Mouse (Mus musculus) frontal cortex, adult (tissue): ENCODE measurements around the gene Mr1.

Experiments
- ATAC-seq: cut with Nextera tagmentation; 2 replicates; pipeline ENCODE4 v1.9.2; 2017; ENCODE audit warnings: mild to moderate bottlenecking, moderate library complexity, mixed read lengths; ENCODE audit not compliant: low TSS enrichment

Gene Mr1

GRCm38 (mm10) chr1:155093971-155094707 lies 52.5 kb downstream of the Mr1 start:
- no peak for ATAC-seq

- no peak for ATAC-seq
Observed at GRCm38 (mm10) chr1:155093145-155093791, 53.3 kb downstream of the Mr1 start.

GRCm38 (mm10) chr1:155091842-155092800 lies 54.5 kb downstream of the Mr1 start:
- no peak for ATAC-seq

- ATAC-seq, result peak; percentile 49
Observed at GRCm38 (mm10) chr1:155091374-155091841, 55.2 kb downstream of the Mr1 start.

DNA sequence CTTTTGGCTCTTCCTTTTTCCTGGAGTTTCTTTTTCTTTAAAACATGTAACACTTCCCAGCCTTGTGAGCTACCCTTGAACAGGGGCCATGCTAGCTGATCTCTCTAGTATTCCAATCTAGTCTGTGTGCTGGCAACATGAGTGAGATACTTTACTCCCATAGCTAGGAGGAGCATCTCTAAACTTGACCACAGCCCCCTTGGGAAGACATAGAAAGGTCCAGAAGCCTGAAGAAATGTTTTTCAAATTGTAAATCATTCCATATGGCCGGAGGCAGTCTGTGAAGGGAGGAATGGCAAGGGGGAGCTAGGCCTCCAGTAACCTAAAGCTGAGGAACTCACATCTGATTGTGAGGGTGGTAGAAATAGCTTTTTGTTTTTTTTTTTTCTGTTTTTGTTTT lies 55.9 kb downstream of the Mr1 start:
- no peak for ATAC-seq

- no peak for ATAC-seq
Observed at GRCm38 (mm10) chr1:155090327-155090726, 56.3 kb downstream of the Mr1 start.

- ATAC-seq, result peak; percentile 28
Observed at GRCm38 (mm10) chr1:155088847-155089603, 57.6 kb downstream of the Mr1 start.

DNA sequence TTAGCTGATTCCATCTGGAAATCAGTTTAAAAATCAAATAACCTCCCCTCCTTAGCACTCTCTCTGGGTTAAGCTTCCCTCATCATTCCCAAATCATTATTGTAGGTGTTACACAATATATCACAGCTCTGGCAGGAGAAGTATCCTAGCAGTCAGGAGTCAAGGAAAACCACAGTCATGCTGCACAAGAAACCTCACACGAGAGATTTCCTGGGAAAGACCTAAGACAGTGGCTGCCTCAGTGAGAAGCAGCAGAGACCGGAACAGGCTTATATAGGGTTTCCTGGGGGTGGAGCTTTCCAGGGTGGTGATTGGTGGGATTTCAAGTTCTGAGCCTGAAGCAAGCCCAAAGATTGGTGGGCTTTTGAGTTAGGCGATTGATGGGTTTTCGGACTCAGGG lies 58.6 kb downstream of the Mr1 start:
- no peak for ATAC-seq

- peak; percentile 47 for ATAC-seq
Observed at GRCm38 (mm10) chr1:155086893-155087292, 59.7 kb downstream of the Mr1 start.

DNA sequence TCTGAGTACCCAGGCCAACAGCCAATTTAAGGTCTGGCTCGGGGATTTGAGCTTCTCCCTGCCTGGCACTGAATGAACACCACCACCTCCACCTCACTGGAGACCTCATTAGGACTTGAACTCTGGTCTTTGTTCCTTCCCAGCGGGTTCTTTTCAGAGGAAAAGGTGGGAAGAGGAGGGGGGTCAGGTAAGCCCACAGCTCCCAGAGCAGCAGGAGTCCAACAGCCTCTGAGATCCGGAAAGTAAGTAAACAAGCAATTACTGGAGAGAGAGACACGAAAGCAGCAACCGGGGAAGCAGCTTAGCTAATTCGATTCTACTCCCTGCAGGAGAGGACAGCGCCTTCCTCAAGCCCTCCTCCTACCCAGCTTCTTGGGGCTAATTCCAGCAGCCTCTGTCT lies 60.2 kb downstream of the Mr1 start:
- peak; percentile 18 for ATAC-seq

GRCm38 (mm10) chr1:155084839-155085238 lies 61.8 kb downstream of the Mr1 start:
- no peak for ATAC-seq

DNA sequence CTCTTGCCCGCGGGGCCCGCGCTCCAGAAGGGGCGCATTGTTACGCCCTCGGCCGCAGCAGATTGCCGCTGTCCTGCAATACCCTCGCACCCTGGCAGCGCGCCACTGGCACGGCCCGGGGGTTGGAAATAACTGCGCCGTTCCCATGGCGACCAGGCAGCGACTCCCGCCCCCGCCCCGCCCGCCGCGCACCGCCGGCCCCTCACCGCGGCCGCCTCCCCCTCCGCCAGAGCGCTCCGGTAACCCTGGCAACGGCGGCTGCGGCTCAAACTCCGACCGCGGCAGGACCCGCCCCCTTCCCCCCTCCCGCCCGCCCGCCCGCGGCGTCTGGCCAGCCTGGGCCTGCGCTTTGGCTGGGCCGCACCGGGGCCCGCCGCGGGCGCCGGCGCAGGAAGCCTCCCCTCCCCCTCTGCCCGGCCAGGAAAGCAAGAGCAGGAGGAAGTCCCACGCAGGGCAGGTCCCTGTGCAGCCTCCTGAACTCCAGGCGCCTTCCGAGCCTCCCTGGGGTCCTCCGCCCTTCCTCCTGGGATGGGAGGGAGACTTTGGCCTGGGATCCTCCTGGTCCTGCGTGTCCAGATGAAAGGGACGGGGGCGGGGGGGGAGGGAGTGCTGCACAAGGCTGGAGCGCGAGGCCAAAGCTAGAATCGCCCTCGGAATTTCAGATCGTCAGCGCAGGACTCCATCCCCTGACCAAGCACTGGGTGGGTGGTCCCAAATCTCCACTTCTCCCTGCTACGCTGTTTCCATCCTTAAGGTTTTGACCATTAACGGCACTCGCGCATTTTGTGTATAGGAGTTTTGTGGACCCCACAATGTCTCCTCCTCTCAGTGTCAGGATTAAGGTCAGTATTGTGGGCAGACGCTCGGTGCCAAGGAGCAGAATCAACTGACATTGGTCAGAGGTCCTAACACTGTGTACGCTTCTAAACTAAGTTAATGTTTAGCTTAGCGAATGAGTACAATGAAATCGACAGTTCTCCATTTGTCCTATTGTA lies 63.0 kb downstream of the Mr1 start:
- ATAC-seq, result peak; percentile 22

DNA sequence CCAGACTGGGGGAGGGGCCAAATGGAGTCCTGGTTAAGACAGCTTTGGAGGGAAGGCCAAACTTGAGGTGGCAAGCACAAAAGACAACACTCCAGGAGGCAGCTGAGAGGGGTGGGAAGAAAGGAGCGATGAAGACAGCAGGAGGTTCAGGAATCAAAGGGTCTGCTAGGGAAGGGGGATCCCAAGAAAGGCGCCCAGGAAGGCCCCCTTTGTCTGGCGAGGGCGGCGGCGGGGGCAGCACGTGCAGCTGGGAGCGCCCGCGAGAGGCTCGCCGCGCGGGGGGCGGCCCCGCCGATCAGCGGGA lies 63.7 kb downstream of the Mr1 start:
- ATAC-seq, result no peak

DNA sequence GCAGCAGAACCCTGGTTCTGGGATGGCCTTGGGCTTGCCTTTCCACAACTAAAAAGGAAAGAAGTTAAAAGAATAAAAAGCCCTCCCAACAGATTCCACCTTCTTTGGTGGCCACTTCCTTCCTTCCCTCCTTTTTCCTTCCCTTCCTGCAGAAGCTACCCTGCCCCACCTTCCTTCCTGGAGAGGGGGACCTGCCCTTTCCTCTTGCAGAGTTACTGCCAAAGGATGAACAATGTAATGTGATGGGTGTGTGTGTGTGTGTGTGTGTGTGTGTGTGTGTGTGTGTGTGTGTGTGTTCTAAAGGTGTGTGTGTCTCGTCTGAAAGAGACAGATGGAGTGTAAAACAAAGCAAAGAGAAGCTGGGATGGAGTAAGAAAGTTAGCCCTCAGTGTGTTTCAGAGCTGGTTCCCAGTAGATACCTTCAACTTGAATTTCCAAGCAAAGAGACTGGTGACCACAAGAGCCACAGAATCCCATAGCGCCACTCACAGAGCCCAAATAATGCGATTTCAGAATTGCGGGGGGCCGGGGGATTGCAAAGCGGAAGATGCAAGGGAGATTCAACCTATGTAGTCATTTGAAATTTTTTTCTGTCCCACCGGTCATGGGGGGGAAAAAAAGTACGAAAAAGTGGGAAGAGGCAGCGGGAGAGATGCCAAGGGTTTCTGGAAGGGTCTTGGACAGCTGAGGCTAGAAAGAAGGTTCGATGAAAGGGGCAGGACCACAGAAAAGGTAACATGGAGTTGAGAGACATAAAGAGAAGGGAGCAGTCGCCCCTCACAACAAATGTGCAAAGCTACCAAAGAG lies 64.3 kb downstream of the Mr1 start:
- ATAC-seq, result no peak

DNA sequence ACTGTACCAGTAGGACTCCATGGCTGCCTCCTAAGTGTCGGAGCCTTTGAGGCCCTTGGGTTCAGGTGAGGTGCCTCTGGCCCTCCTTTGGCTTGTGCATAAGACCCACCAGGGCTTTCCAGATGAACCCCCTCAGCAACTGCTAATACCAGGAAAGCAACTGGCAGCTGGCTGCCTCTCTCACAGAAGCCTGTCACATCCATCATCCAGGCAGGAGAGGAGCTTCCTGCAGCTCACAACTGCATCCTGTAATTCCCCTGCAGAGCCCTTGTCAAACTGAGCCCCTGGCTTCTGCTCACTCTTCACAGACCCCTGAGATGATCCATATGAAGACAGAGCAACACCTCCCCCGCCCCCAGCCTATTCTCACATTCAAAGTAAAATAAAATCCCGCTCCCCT lies 68.9 kb downstream of the Mr1 start:
- no peak for ATAC-seq
